Mouse (Mus musculus) CD8-positive naive resting alpha-beta T cell, adult 57 days (primary cell): ENCODE results near the gene Aifm1. TPM values are rescaled to one million over a fixed set of nuclear protein-coding genes. Genes with fewer than 3 reads are reported as not detected.

ENCODE experiments used
- total RNA-seq: library from RNA; stranded (reverse); gene quantifications from one replicate; pipeline ENCODE4 v1.2.4, GENCODE M21; 2023

The Aifm1 gene
- total RNA-seq: 20.6 TPM

DNA sequence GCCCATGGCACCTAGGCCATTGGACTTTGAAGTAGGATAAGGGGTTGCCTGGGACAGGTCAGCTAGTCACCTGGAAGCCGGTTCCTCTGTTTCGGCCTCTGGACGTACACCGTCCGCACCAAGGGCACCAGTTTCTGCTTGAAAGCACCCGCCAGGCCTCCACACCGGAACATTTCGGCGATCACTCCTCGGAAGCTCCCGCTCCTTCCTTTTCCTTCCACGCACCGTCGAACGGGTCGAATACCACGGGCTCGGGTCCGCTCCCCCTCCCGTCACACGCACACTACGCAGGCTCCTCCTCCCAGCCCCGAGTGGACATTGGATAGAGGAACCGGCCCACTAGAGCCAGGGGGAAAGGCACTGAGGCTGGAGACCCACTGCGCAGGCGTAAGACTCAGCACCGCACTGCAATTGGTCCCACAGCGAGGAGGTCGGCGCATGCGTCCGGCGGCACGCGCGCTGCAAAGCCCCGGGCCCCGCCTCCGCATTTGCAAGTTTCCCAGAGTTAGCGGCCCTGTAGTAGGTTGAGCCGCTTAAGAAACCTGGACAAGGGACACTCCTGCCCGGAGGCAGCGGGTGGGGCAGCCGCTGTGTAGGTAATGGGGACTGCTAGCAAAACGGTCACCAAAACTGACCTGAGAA is at the start of gene Aifm1:
Gene Aifm1 (minus strand): TSS at position 398 of the 642 bp plus-strand sequence.

GRCm38 (mm10) chrX:48518808-48519548 is 5.6 kb upstream of the Aifm1 start, which contains the start of gene Rab33a:
TSS of gene Rab33a (plus strand) at chrX:48519285.

DNA sequence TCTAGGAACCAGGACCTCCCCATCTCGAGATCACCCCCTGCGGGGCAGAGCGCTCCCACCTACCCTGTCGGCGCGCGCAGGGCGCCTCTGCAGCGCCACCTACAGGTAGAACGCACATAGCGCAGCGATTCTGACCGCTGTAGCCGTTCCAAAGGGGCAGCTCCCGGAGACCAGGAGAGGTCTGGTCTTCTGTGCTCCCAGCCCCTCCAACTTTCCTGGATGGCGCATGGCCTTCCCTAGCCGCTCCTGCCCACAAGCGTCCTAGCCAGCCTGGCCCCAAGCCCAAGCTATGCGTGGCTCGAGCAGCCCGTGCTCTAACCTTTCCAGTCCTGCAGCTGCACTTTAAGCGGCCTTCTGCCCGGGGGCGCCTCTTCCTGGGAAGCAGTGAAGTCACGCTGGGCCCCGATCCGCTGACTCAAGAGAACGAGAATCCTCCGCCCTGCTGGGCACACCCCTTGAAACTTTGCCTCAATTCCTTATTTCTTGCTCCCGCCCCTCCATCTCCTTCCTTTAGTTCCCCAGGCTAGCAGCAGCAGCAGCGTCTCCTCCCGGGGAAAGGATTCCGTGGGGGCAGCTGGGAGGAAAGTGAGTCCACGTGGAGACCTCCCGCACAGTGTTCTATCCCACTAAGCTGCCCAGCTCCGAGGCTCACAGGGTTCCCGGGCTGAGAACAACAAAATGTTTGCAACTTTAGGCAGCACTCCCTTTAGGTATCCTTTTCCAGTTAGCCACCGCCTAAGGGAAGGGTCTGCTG is 50.4 kb downstream of the Aifm1 start, which contains the start of gene Elf4:
Gene Elf4 (minus strand): TSS at position 379 of the 754 bp plus-strand sequence.

Other genes starting within 250 kb of the Aifm1 start
- 12.2 TPM for gene Bcorl1, start 172.2 kb downstream of the Aifm1 start, total RNA-seq
- gene Elf4, start 50.4 kb downstream of the Aifm1 start, total RNA-seq: 117 TPM
- gene Rab33a, start 5.7 kb upstream of the Aifm1 start, total RNA-seq: not detected
- gene Zfp280c, start 80.9 kb upstream of the Aifm1 start, total RNA-seq: 27.7 TPM
- gene Slc25a14, start 109.8 kb upstream of the Aifm1 start, total RNA-seq: 5.4 TPM
- gene Gpr119, start 160.9 kb upstream of the Aifm1 start, total RNA-seq: not detected
- gene Rbmx2, start 181.4 kb upstream of the Aifm1 start, total RNA-seq: 10.0 TPM